Mouse (Mus musculus): ENCODE data around the gene Pum2. TPM values are rescaled to one million over a fixed set of nuclear protein-coding genes. Genes with fewer than 3 reads are reported as not detected.

Gene Pum2
- polyA plus RNA-seq, 1 experiment from 2014 or later: 64.2 TPM

- ATAC-seq (ENCODE audit: insufficient read depth): no peak
- Histone ChIP-seq H3K27me3 (ENCODE audit: insufficient read depth, low read length) (no peaks in the 10 kb centered on the region), H3K9me3 (ENCODE audit: low read depth, low read length) (no peaks in the 10 kb centered on the region), H3K9ac (no peak overlapping the region), H3K4me3 (ENCODE audit: low read depth, low read length) (no peak overlapping the region), H3K36me3 (ENCODE audit: insufficient read depth) (no peaks in the 10 kb centered on the region), H3K27ac (ENCODE audit: low read depth) (no peak overlapping the region), H3K4me1 (ENCODE audit: insufficient read depth) (peaks cover 6% of the 10 kb centered on the region), H3K4me2 (no peak overlapping the region)
- DNase-seq: no peak
- no peak for TF ChIP-seq CTCF (IDR thresholded peaks at IDR 0.05; ENCODE audit: low read depth)
- WGBS: 56% methylated on average over 4 of the region's 4 CpGs
These were observed 4.5 kb upstream of the Pum2 start for GRCm38 (mm10) chr12:8669421-8669820.

- Histone ChIP-seq H3K9me3 (ENCODE audit: low read depth, low read length) (no peaks in the 10 kb centered on the region), H3K4me2 (no peak overlapping the region), H3K36me3 (ENCODE audit: insufficient read depth) (no peaks in the 10 kb centered on the region), H3K27ac (ENCODE audit: low read depth) (no peak overlapping the region), H3K27me3 (ENCODE audit: insufficient read depth, low read length) (no peaks in the 10 kb centered on the region), H3K4me3 (ENCODE audit: low read depth, low read length) (no peak overlapping the region), H3K4me1 (ENCODE audit: insufficient read depth) (peaks cover 6% of the 10 kb centered on the region), H3K9ac (no peak overlapping the region)
- no peak for DNase-seq
- no peak for ATAC-seq (ENCODE audit: insufficient read depth)
- WGBS: 84% methylated on average over 3 of the region's 3 CpGs
- no peak for TF ChIP-seq CTCF (IDR thresholded peaks at IDR 0.05; ENCODE audit: low read depth)
These were observed 4.1 kb upstream of the Pum2 start for GRCm38 (mm10) chr12:8669846-8670245.

- H3K9me3 ChIP-seq (ENCODE audit: low read depth, low read length): no peaks in the 10 kb centered on the region
- no peaks in the 10 kb centered on the region for H3K27me3 ChIP-seq (ENCODE audit: insufficient read depth, low read length)
- no peaks in the 10 kb centered on the region for H3K36me3 ChIP-seq (ENCODE audit: insufficient read depth)
- TF ChIP-seq CTCF (IDR thresholded peaks at IDR 0.05; ENCODE audit: low read depth): no peak
- DNase-seq (peak; percentile 4), ATAC-seq (ENCODE audit: insufficient read depth) (peak; percentile 0; the same call in 1 of the 2 replicates)
- H3K27ac ChIP-seq (ENCODE audit: low read depth): peak overlapping the region; percentile 75
- H3K4me1 ChIP-seq (ENCODE audit: insufficient read depth): peaks cover 20% of the 10 kb centered on the region
- H3K9ac ChIP-seq: peak overlapping the region; percentile 100
- peak overlapping the region; percentile 86 for H3K4me2 ChIP-seq
- H3K4me3 ChIP-seq (ENCODE audit: low read depth, low read length): peak overlapping the region; percentile 92
- WGBS: 39% methylated on average over 17 of the region's 17 CpGs
These were observed 587 bp upstream of the Pum2 start for GRCm38 (mm10) chr12:8673121-8673973.

- H3K27me3 ChIP-seq (ENCODE audit: insufficient read depth, low read length): no peaks in the 10 kb centered on the region
- no peaks in the 10 kb centered on the region for H3K36me3 ChIP-seq (ENCODE audit: insufficient read depth)
- DNase-seq (peak; percentile 68), ATAC-seq (ENCODE audit: insufficient read depth) (peak; percentile 88)
- WGBS: 0% methylated on average over 37 of the region's 62 CpGs
- H3K27ac ChIP-seq (ENCODE audit: low read depth): peak overlapping the region; percentile 96
- peak overlapping the region; percentile 92 for H3K4me3 ChIP-seq (ENCODE audit: low read depth, low read length)
- peaks cover 20% of the 10 kb centered on the region for H3K4me1 ChIP-seq (ENCODE audit: insufficient read depth)
- peak overlapping the region; percentile 71 for H3K4me2 ChIP-seq
- H3K9ac ChIP-seq: peak overlapping the region; percentile 100
- TF ChIP-seq CTCF (IDR thresholded peaks at IDR 0.05; ENCODE audit: low read depth): no peak
- H3K9me3 ChIP-seq (ENCODE audit: low read depth, low read length): no peaks in the 10 kb centered on the region
These were observed 487 bp downstream of the Pum2 start for GRCm38 (mm10) chr12:8674377-8674864.

- Histone ChIP-seq H3K4me2 (peak overlapping the region; percentile 71), H3K27me3 (ENCODE audit: insufficient read depth, low read length) (no peaks in the 10 kb centered on the region)
These were observed 982 bp downstream of the Pum2 start for GRCm38 (mm10) chr12:8674891-8675341.

GRCm38 (mm10) chr12:8675361-8675760 lies 1.4 kb downstream of the Pum2 start:
- whole genome bisulfite sequencing: 0% methylated on average over 7 of the region's 7 CpGs
- Histone ChIP-seq H3K4me2 (peak overlapping the region; percentile 71), H3K4me3 (ENCODE audit: low read depth, low read length) (peak overlapping the region; percentile 92), H3K27ac (ENCODE audit: low read depth) (peak overlapping the region; percentile 96), H3K9me3 (ENCODE audit: low read depth, low read length) (no peaks in the 10 kb centered on the region), H3K4me1 (ENCODE audit: insufficient read depth) (peaks cover 20% of the 10 kb centered on the region), H3K9ac (peak overlapping the region; percentile 100), H3K36me3 (ENCODE audit: insufficient read depth) (peaks cover 3% of the 10 kb centered on the region; the same call in 1 of the 2 replicates), H3K27me3 (ENCODE audit: insufficient read depth, low read length) (no peaks in the 10 kb centered on the region)
- TF ChIP-seq CTCF (IDR thresholded peaks at IDR 0.05; ENCODE audit: low read depth): no peak
- no peak for ATAC-seq (ENCODE audit: insufficient read depth)
- DNase-seq: peak; percentile 44

More at GRCm38 (mm10) chr12:8674891-8675341, 982 bp downstream of the Pum2 start:
- Histone ChIP-seq H3K9ac (peak overlapping the region; percentile 100), H3K4me3 (ENCODE audit: low read depth, low read length) (peak overlapping the region; percentile 92), H3K36me3 (ENCODE audit: insufficient read depth) (no peaks in the 10 kb centered on the region), H3K9me3 (ENCODE audit: low read depth, low read length) (no peaks in the 10 kb centered on the region), H3K27ac (ENCODE audit: low read depth) (peak overlapping the region; percentile 96), H3K4me1 (ENCODE audit: insufficient read depth) (peaks cover 20% of the 10 kb centered on the region)
- TF ChIP-seq CTCF (IDR thresholded peaks at IDR 0.05; ENCODE audit: low read depth): no peak
- DNase-seq (peak; percentile 44), ATAC-seq (ENCODE audit: insufficient read depth) (no peak)
- WGBS: under 1% methylated on average over 20 of the region's 20 CpGs

GRCm38 (mm10) chr12:8676341-8676740 lies 2.4 kb downstream of the Pum2 start:
- Histone ChIP-seq H3K4me1 (ENCODE audit: insufficient read depth) (peaks cover 20% of the 10 kb centered on the region), H3K9me3 (ENCODE audit: low read depth, low read length) (no peaks in the 10 kb centered on the region), H3K36me3 (ENCODE audit: insufficient read depth) (peaks cover 6% of the 10 kb centered on the region; the same call in 1 of the 2 replicates), H3K27ac (ENCODE audit: low read depth) (no peak overlapping the region), H3K4me2 (peak overlapping the region; percentile 71), H3K27me3 (ENCODE audit: insufficient read depth, low read length) (no peaks in the 10 kb centered on the region), H3K4me3 (ENCODE audit: low read depth, low read length) (peak overlapping the region; percentile 92), H3K9ac (peak overlapping the region; percentile 46)
- no peak for DNase-seq
- no peak for TF ChIP-seq CTCF (IDR thresholded peaks at IDR 0.05; ENCODE audit: low read depth)
- WGBS: 60% methylated on average over 6 of the region's 6 CpGs
- no peak for ATAC-seq (ENCODE audit: insufficient read depth)

Measured in lung, embryonic 14.5 days (tissue).